Mouse (Mus musculus) intestine, embryonic 15.5 days (tissue): ENCODE measurements around the gene Hoxa7. TPM values are rescaled to one million over a fixed set of nuclear protein-coding genes. Genes with fewer than 3 reads are reported as not detected.
A peak's percentile ranks its signal among the peaks of the same experiment; 100 is the strongest.

Source experiments
- microRNA counts: library from miRNA; unstranded; fragments of <30 nt; microRNA quantifications from one replicate; lab custom pipeline; 2016
- polyA plus RNA-seq: library from polyadenylated mRNA; unstranded; fragments of >200 nt; fragmentation: Nextera tagmentation; extraction: Ambion mirVana; gene quantifications from 2 replicates; pipeline ENCODE4 v1.2.1, GENCODE M21; 2015

The Hoxa7 gene
- polyA plus RNA-seq, 1 experiment from 2014 or later = 9.4 TPM

MicroRNAs encoded within 50 kb of the gene (microRNA counts, 519-probe panel; counts per million panel counts)
- microRNA mmu-miR-196b (lab: Ali Mortazavi, UCI) = 3,365 counts per million, percentile 83 among the panel's probes with 10 or more counts

Other genes starting within 250 kb of the Hoxa7 start
- 37.0 and 40.3 TPM in 2 replicates for gene Skap2, start 209.3 kb downstream of the Hoxa7 start, polyA plus RNA-seq
- gene Hoxa1, start 63.5 kb downstream of the Hoxa7 start, polyA plus RNA-seq = 0.86 and 1.2 TPM in 2 replicates
- 7.4 and 8.6 TPM in 2 replicates for gene Hoxa2, start 57.0 kb downstream of the Hoxa7 start, polyA plus RNA-seq
- gene 5730596B20Rik, start 44.4 kb downstream of the Hoxa7 start, polyA plus RNA-seq = 1.9 and 2.0 TPM in 2 replicates
- gene Hoxa4, start 30.1 kb downstream of the Hoxa7 start, polyA plus RNA-seq = 3.7 and 4.5 TPM in 2 replicates
- 22.9 and 25.1 TPM in 2 replicates for gene Hoxa5, start 17.3 kb downstream of the Hoxa7 start, polyA plus RNA-seq
- gene Hoxa6, start 13.1 kb downstream of the Hoxa7 start, polyA plus RNA-seq = 2.2 and 2.3 TPM in 2 replicates
- 5.8 and 6.2 TPM in 2 replicates for gene Hoxa3, start 8.5 kb downstream of the Hoxa7 start, polyA plus RNA-seq
- gene Gm28308, start 8.5 kb downstream of the Hoxa7 start, polyA plus RNA-seq = not detected in 2 replicates
- gene Hoxa9, start 9.2 kb upstream of the Hoxa7 start, polyA plus RNA-seq = 5.3 and 6.3 TPM in 2 replicates
- gene Hoxa10, start 19.0 kb upstream of the Hoxa7 start, polyA plus RNA-seq = 11.4 and 20.2 TPM in 2 replicates
- 2.0 and 3.3 TPM in 2 replicates for gene Hoxa11, start 24.0 kb upstream of the Hoxa7 start, polyA plus RNA-seq
- 0.59 and 0.61 TPM in 2 replicates for gene Hoxa13, start 39.0 kb upstream of the Hoxa7 start, polyA plus RNA-seq
- gene Evx1, start 91.6 kb upstream of the Hoxa7 start, polyA plus RNA-seq = 0.05 and 0.20 TPM in 2 replicates